Mouse (Mus musculus) mature B cell (primary cell): ENCODE data around the gene Tnfsf9.

Experiments used
- in situ Hi-C: fragments of 300-500 bp; cut with MboI; formaldehyde crosslinking; loops from 2 replicates; pipeline ENCODE4 v1.14.3; 2019

Gene Tnfsf9

GRCm38 (mm10) chr17:57134693-57135092 lies 29.6 kb downstream of the Tnfsf9 start:
- in situ Hi-C loops, result no loop called here

GRCm38 (mm10) chr17:57135635-57136034 lies 30.5 kb downstream of the Tnfsf9 start:
- in situ Hi-C loops, result no loop called here

GRCm38 (mm10) chr17:57138676-57139075 lies 33.6 kb downstream of the Tnfsf9 start:
- in situ Hi-C loops, result no loop called here

GRCm38 (mm10) chr17:57139708-57140107 lies 34.6 kb downstream of the Tnfsf9 start:
- in situ Hi-C loops, result no loop called here

- in situ Hi-C loops, result no loop called here
Observed at GRCm38 (mm10) chr17:57143704-57144103, 38.6 kb downstream of the Tnfsf9 start.

- in situ Hi-C loops, result no loop called here
Observed at GRCm38 (mm10) chr17:57145115-57145514, 40.0 kb downstream of the Tnfsf9 start.

GRCm38 (mm10) chr17:57148343-57148742 lies 43.2 kb downstream of the Tnfsf9 start:
- in situ Hi-C loops, result no loop called here

GRCm38 (mm10) chr17:57148994-57149803 lies 44.1 kb downstream of the Tnfsf9 start, which contains the start of gene Cd70:
Cd70 (minus strand) TSS chr17:57149777.
- in situ Hi-C loops, result no loop called here

GRCm38 (mm10) chr17:57153006-57153405 lies 47.9 kb downstream of the Tnfsf9 start:
- in situ Hi-C loops, result no loop called here

- in situ Hi-C loops, result no loop called here
Observed at GRCm38 (mm10) chr17:57153787-57154186, 48.7 kb downstream of the Tnfsf9 start.
